Mouse (Mus musculus): ENCODE measurements around the gene Gadd45g. TPM values are rescaled to one million over a fixed set of nuclear protein-coding genes. Genes with fewer than 3 reads are reported as not detected.

Gene Gadd45g
- polyA plus RNA-seq, 1 experiment, result 78.9 TPM

DNA sequence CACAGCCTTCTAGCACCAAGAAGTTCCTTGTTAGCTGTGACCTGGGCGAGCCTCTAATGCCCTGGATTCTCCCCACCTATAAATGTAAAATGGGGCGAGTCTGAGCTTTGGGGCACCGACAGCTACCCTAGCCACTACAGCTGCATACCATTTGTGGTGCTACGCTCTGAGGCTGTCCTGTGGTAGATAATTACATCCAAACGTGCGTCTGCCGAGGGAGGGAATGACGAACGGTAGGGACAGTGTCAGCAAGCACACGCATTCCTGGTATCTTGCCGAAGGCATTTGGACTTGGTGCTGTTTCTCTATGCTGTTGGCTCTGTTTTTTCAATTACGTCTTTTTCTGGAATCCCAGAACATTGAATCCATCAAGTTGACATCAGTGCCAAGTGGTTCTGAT lies 29.7 kb downstream of the Gadd45g start:
- TF ChIP-seq CTCF (IDR thresholded peaks at IDR 0.05; ENCODE audit: borderline replicate concordance, extremely low read depth, insufficient read depth, insufficient read length), result no peak
- no peak for TF ChIP-seq POLR2A (IDR thresholded peaks at IDR 0.05; ENCODE audit: borderline replicate concordance, extremely low read depth, insufficient read depth, insufficient read length, poor library complexity, severe bottlenecking)
- no peak for DNase-seq (ENCODE audit: low read depth)

DNA sequence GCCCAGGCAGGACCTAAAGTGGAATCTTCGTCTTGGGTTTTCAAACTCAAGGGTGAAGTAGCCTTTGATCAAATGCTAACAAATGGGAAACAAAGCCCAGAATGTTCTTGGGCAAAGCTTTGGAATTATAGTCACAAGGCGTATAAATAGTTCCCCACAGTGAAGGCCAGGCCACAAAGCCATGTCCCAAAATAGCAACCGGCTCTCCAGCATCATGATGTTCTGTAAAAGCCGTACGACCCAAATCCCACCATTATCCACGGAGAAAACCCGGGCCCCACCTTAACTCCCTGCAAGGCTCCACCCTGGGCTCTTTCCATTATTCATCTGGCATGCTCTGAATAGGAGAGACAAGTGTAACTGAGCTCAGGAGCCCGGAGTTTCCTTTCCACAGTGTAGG lies 32.3 kb downstream of the Gadd45g start:
- DNase-seq (ENCODE audit: low read depth), result no peak
- TF ChIP-seq POLR2A (IDR thresholded peaks at IDR 0.05; ENCODE audit: borderline replicate concordance, extremely low read depth, insufficient read depth, insufficient read length, poor library complexity, severe bottlenecking) (no peak), CTCF (IDR thresholded peaks at IDR 0.05; ENCODE audit: borderline replicate concordance, extremely low read depth, insufficient read depth, insufficient read length) (no peak)

DNA sequence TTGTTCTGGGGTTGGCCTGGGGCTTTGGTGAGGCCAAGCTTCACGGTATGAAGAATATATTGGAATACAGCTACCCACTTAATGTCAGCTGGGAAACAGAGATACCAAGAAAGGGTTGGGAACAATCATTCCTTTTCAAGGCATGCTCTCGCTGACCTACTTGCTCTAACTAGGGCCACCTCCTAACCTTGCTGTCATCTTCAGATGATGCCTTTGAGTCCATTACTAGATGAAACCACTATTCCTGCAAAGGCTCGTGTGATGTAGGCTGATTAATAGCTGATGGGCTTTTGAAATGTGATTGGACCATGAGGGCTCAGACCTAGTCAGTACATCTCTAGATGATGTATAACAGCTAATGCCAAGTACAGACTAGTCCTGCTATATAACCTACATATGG lies 33.1 kb downstream of the Gadd45g start:
- DNase-seq (ENCODE audit: low read depth), result no peak
- TF ChIP-seq POLR2A (IDR thresholded peaks at IDR 0.05; ENCODE audit: borderline replicate concordance, extremely low read depth, insufficient read depth, insufficient read length, poor library complexity, severe bottlenecking) (no peak), CTCF (IDR thresholded peaks at IDR 0.05; ENCODE audit: borderline replicate concordance, extremely low read depth, insufficient read depth, insufficient read length) (no peak)

DNA sequence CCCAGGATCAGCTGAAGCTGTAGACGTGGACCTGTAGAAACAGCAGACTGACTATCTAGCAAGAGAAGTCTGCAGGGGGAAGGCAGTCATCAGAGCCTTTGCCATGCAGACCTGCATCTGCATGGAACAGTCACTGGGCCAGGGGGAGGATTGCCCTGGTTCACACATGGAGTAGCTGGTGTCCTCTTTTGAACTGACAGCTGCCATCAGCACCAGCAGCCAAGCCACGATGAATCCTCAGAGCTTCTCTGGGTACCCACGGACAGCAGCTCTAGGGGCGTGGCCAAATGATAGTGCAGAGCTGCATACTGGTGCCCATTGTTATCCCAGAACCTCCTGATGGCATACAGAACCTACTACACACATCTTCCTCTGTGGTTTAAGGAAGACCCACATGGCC lies 33.5 kb downstream of the Gadd45g start:
- DNase-seq (ENCODE audit: low read depth), result no peak
- no peak for TF ChIP-seq POLR2A (IDR thresholded peaks at IDR 0.05; ENCODE audit: borderline replicate concordance, extremely low read depth, insufficient read depth, insufficient read length, poor library complexity, severe bottlenecking)
- no peak for TF ChIP-seq CTCF (IDR thresholded peaks at IDR 0.05; ENCODE audit: borderline replicate concordance, extremely low read depth, insufficient read depth, insufficient read length)

DNA sequence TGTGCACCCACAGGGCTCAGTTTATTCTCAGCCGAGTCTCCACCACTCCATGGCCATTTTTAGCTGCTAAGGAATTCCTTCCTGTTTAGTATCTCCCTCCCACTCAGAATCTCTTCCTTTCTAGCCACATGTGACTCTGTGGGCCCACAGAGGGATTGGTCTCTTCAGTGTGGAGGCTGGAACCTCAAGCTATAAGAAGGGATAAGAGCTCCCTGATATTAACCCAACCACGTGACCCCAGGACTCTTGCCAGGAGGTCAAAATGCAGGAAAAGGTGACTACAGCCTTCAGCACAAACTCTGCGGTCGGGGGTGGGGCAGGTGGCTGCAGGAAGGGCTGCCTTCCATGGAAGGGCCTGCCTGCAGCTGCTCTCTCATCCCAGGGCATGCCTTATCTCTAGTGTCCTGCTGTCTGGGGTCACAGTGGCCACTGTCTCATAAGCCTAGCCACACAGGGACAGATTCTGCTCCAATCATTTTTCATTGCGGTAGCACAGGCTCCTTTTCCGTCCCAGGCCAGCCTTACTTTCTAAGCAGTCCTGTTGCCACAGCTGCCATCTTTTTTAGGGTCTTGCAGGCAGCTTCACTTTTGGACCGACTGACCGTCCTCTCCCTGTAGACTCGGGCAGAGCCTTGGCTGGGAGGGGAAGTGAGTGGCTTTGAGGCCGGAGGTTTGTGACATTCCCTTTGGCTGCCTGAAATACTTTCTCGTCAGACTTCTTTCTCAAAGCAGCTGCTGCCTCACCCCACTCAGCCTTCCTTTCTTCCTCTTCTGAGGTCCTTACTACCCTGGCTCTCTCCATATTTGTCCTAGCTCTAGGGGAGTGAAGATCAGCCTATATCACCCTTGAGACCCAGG lies 35.0 kb downstream of the Gadd45g start:
- TF ChIP-seq POLR2A (IDR thresholded peaks at IDR 0.05; ENCODE audit: borderline replicate concordance, extremely low read depth, insufficient read depth, insufficient read length, poor library complexity, severe bottlenecking) (no peak), CTCF (IDR thresholded peaks at IDR 0.05; ENCODE audit: borderline replicate concordance, extremely low read depth, insufficient read depth, insufficient read length) (no peak)
- DNase-seq (ENCODE audit: low read depth), result no peak

DNA sequence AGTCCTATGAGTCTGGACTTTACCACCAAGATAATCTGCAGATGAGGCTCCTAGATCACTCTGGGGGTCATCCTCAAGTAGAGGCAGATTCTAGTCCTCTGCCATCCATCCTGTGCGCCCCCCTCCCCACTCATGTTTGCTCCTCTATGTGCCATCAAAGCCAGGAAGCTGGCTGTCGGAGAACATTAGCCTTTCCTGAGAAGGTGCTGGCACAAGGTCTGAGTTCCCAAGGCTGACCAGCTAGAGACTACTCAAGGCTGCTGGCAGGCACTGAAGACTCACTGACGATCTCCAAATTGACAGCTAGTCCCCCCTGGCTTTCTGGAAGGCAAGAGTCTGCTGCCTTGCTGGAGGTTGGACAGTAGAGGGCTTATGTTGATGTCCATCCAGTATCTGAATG lies 35.7 kb downstream of the Gadd45g start:
- TF ChIP-seq POLR2A (IDR thresholded peaks at IDR 0.05; ENCODE audit: borderline replicate concordance, extremely low read depth, insufficient read depth, insufficient read length, poor library complexity, severe bottlenecking) (no peak), CTCF (IDR thresholded peaks at IDR 0.05; ENCODE audit: borderline replicate concordance, extremely low read depth, insufficient read depth, insufficient read length) (no peak)

DNA sequence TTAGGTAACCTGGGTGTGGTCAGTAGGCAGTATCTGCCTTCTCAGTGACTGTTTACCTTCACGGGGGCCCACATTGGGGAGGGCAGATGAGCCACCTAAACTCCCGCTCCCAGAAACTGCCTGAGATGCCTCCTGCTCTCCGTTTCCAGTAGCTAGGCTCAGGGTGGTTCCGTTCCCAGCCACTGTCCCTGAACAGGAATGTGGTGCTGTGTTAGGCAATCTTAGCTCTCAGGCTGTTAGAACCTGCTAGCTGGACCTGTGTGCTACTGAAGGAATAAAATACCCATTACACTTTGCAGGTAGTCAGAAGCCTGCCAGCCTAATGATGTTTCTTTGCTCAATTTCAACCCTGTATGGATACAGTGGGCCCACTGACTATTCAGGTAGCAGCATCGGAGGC lies 37.8 kb downstream of the Gadd45g start:
- no peak for TF ChIP-seq CTCF (IDR thresholded peaks at IDR 0.05; ENCODE audit: borderline replicate concordance, extremely low read depth, insufficient read depth, insufficient read length)
- TF ChIP-seq POLR2A (IDR thresholded peaks at IDR 0.05; ENCODE audit: borderline replicate concordance, extremely low read depth, insufficient read depth, insufficient read length, poor library complexity, severe bottlenecking), result no peak

More for the DNA sequence above, 35.7 kb downstream of the Gadd45g start:
- DNase-seq (ENCODE audit: low read depth), result no peak

DNA sequence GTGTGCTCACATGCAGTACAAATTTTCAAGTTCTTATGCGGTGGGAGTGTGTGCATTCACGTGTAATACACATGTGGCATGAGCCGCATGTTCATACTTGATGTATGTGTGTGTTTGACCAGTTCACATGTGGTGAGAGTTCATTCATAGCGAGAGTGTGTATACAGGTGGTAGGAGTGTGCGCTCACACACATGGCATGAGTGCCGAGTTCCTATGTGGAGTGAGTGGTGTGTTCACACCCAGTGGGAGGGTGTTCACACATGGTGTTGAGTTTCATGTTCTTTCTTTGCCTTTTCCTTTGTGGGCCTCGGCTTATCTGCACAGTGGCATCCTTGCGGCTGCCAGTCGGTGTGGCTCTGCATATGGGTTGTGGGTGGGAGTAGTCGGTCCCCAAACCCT lies 39.1 kb downstream of the Gadd45g start:
- DNase-seq (ENCODE audit: low read depth), result no peak
- TF ChIP-seq POLR2A (IDR thresholded peaks at IDR 0.05; ENCODE audit: borderline replicate concordance, extremely low read depth, insufficient read depth, insufficient read length, poor library complexity, severe bottlenecking) (no peak), CTCF (IDR thresholded peaks at IDR 0.05; ENCODE audit: borderline replicate concordance, extremely low read depth, insufficient read depth, insufficient read length) (no peak)

More for the DNA sequence above, 37.8 kb downstream of the Gadd45g start:
- DNase-seq (ENCODE audit: low read depth), result no peak

DNA sequence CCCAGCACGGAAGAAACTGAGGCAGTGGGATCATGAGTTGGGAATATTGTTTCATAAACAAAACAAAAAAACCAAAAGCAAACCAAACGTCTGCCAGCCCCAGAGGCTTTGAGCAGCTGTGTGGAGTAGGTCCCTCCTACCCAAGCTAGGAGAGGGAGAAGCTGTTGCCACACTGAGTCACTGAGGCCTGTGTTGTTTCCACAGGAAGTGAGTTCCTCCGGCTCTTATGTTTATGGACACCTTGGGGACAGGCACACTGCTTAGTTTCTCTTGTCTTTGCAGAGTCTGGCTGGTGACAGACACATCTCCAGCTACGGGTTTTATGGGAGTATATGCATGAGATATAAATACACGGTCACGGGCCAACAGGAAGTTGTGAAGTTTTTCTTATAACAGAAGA lies 39.6 kb downstream of the Gadd45g start:
- DNase-seq (ENCODE audit: low read depth), result no peak
- TF ChIP-seq POLR2A (IDR thresholded peaks at IDR 0.05; ENCODE audit: borderline replicate concordance, extremely low read depth, insufficient read depth, insufficient read length, poor library complexity, severe bottlenecking), result no peak
- no peak for TF ChIP-seq CTCF (IDR thresholded peaks at IDR 0.05; ENCODE audit: borderline replicate concordance, extremely low read depth, insufficient read depth, insufficient read length)

DNA sequence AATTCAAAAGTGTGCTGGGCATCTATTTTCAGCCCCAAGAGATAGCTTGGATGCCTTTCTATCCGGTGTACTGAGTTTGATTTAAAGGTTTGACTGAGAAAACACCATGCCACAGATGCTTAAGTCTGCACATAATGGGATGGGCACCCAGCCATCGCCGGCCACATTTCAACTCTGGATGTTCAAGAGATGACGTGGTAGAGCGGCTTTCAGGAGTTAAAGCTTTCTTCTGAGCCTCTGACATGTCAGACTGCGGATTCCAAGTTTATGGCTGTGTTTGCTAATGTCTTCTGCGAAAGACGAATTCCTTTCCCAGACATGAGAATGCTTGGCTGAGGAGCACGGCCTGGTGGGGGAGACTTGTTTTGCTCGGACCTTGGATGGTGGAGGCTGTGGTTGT lies 40.2 kb downstream of the Gadd45g start:
- no peak for DNase-seq (ENCODE audit: low read depth)
- no peak for TF ChIP-seq POLR2A (IDR thresholded peaks at IDR 0.05; ENCODE audit: borderline replicate concordance, extremely low read depth, insufficient read depth, insufficient read length, poor library complexity, severe bottlenecking)
- no peak for TF ChIP-seq CTCF (IDR thresholded peaks at IDR 0.05; ENCODE audit: borderline replicate concordance, extremely low read depth, insufficient read depth, insufficient read length)

DNA sequence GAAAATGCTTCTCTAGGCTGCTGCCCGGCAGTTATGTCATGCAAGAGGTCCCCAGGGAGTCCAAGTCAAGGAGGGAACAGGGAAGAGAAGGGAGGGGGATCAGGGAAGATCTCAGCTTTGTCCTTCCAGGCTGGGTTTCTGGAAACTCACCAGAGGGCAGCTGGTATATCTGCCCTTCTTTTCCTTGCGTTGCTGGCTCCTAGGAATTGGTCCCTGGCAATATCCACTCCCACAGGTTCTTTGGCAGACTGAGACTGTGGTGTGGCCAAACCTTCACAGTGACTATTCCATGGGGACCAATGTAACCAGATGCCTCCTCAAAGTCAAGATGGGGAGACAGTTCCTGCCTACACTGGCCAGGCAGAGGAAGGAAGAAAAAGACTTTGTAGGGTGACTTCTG lies 41.9 kb downstream of the Gadd45g start:
- DNase-seq (ENCODE audit: low read depth), result no peak
- TF ChIP-seq CTCF (IDR thresholded peaks at IDR 0.05; ENCODE audit: borderline replicate concordance, extremely low read depth, insufficient read depth, insufficient read length) (no peak), POLR2A (IDR thresholded peaks at IDR 0.05; ENCODE audit: borderline replicate concordance, extremely low read depth, insufficient read depth, insufficient read length, poor library complexity, severe bottlenecking) (no peak)

Data from brain, embryonic 14.5 days (tissue).